Mouse (Mus musculus) forebrain, embryonic 13.5 days (tissue): Measurements from ENCODE around the gene Ncapd2. TPM values are rescaled to one million over a fixed set of nuclear protein-coding genes. Genes with fewer than 3 reads are reported as not detected.
A peak's percentile ranks its signal among the peaks of the same experiment; 100 is the strongest.

ENCODE experiments used
- ATAC-seq: fragments of 200-750 bp; cut with Nextera tagmentation; 2 replicates; pipeline ENCODE4 v1.8.0; 2017
- H3K27ac ChIP-seq: fragments of 300-500 bp; sonication (generic); 2 replicates; pipeline ENCODE4 v1.5.1; 2015; ENCODE audit warnings: inconsistent platforms, mild to moderate bottlenecking, moderate library complexity
- H3K27me3 ChIP-seq: fragments of 300-500 bp; sonication (generic); 2 replicates; pipeline ENCODE4 v1.6.1; 2015; ENCODE audit warnings: mild to moderate bottlenecking, inconsistent platforms
- H3K36me3 ChIP-seq: fragments of 300-500 bp; sonication (generic); 2 replicates; pipeline ENCODE4 v1.6.1; 2015; ENCODE audit warnings: mild to moderate bottlenecking, inconsistent platforms; ENCODE audit not compliant: poor library complexity, severe bottlenecking
- H3K4me1 ChIP-seq: fragments of 300-500 bp; sonication (generic); 2 replicates; pipeline ENCODE4 v1.6.1; 2015; ENCODE audit warnings: inconsistent platforms
- H3K4me2 ChIP-seq: fragments of 300-500 bp; sonication (generic); 2 replicates; pipeline ENCODE4 v1.6.1; 2015; ENCODE audit warnings: inconsistent platforms, mild to moderate bottlenecking, moderate library complexity
- H3K4me3 ChIP-seq: fragments of 300-500 bp; sonication (generic); 2 replicates; pipeline ENCODE4 v1.5.1; 2015; ENCODE audit warnings: mild to moderate bottlenecking, inconsistent platforms
- H3K9ac ChIP-seq: fragments of 300-500 bp; sonication (generic); 2 replicates; pipeline ENCODE4 v1.6.1; 2015; ENCODE audit warnings: mild to moderate bottlenecking, inconsistent platforms
- H3K9me3 ChIP-seq: fragments of 300-500 bp; sonication (generic); replicated peaks from 2 replicates; pipeline ENCODE4 v1.6.1; 2016; ENCODE audit warnings: inconsistent platforms
- WGBS: fragments of 180-500 bp; shearing (Covaris S2); methylation state at CpG from one replicate; pipeline ENCODE4 v1.1.7; 2015; 5-methylcytosine and 5-hydroxymethylcytosine counted together
- microRNA-seq: library from miRNA; unstranded; fragments of <30 nt; microRNA quantifications from one replicate; pipeline ENCODE4, GENCODE M21; 2016
- polyA plus RNA-seq: library from polyadenylated mRNA; unstranded; fragments of >200 nt; fragmentation: Nextera tagmentation; extraction: Ambion mirVana; gene quantifications from 2 replicates; pipeline ENCODE4 v1.2.1, GENCODE M21; 2015

Ncapd2 gene
- polyA plus RNA-seq, 1 experiment from 2014 or later = 146 TPM

- peaks cover 68% of the 10 kb centered on the region for H3K36me3 ChIP-seq
- no peak overlapping the region for H3K4me3 ChIP-seq
- H3K4me1 ChIP-seq = peaks cover 25% of the 10 kb centered on the region
- WGBS = 93% methylated on average over 8 of the region's 8 CpGs
- H3K9me3 ChIP-seq = no peaks in the 10 kb centered on the region
- H3K27ac ChIP-seq = no peak overlapping the region
- H3K4me2 ChIP-seq = no peak overlapping the region
- H3K27me3 ChIP-seq = no peaks in the 10 kb centered on the region
- no peak for ATAC-seq
- no peak overlapping the region for H3K9ac ChIP-seq
These were observed 49.1 kb downstream of the Ncapd2 start for GRCm38 (mm10) chr6:125142436-125142835.

- Histone ChIP-seq H3K27ac (no peak overlapping the region), H3K36me3 (peaks cover 94% of the 10 kb centered on the region), H3K4me3 (no peak overlapping the region), H3K9ac (no peak overlapping the region), H3K4me1 (peaks cover 5% of the 10 kb centered on the region), H3K4me2 (no peak overlapping the region), H3K9me3 (no peaks in the 10 kb centered on the region), H3K27me3 (no peaks in the 10 kb centered on the region)
- no peak for ATAC-seq
- 94% methylated on average over 7 of the region's 7 CpGs for WGBS
These were observed 51.8 kb downstream of the Ncapd2 start for GRCm38 (mm10) chr6:125139747-125140146.

- Histone ChIP-seq H3K4me1 (peaks cover 15% of the 10 kb centered on the region), H3K36me3 (peaks cover 89% of the 10 kb centered on the region), H3K27me3 (no peaks in the 10 kb centered on the region), H3K4me3 (no peak overlapping the region), H3K27ac (no peak overlapping the region), H3K9ac (no peak overlapping the region), H3K9me3 (no peaks in the 10 kb centered on the region), H3K4me2 (no peak overlapping the region)
- WGBS = 84% methylated on average over 19 of the region's 19 CpGs
- no peak for ATAC-seq
These were observed 54.4 kb downstream of the Ncapd2 start for GRCm38 (mm10) chr6:125137002-125137671.

- H3K27me3 ChIP-seq = no peaks in the 10 kb centered on the region
- peaks cover 75% of the 10 kb centered on the region for H3K36me3 ChIP-seq
These were observed 59.0 kb downstream of the Ncapd2 start for GRCm38 (mm10) chr6:125132470-125132869.

GRCm38 (mm10) chr6:125131302-125132156 is 60.0 kb downstream of the Ncapd2 start, which contains the start of gene Nop2:
TSS of gene Nop2 (plus strand) at chr6:125131909.
- Histone ChIP-seq H3K36me3 (peaks cover 75% of the 10 kb centered on the region), H3K9me3 (no peaks in the 10 kb centered on the region), H3K4me1 (peaks cover 20% of the 10 kb centered on the region), H3K9ac (peak within 1 kb of the TSS; percentile 88), H3K4me3 (peak within 1 kb of the TSS; percentile 78), H3K4me2 (peak within 1 kb of the TSS; percentile 96), H3K27ac (peak within 1 kb of the TSS; percentile 83), H3K27me3 (no peaks in the 10 kb centered on the region)
- ATAC-seq = peak; percentile 94
- WGBS = under 1% methylated on average over 64 of the region's 66 CpGs

More at GRCm38 (mm10) chr6:125132470-125132869, 59.0 kb downstream of the Ncapd2 start:
- peak overlapping the region; percentile 78 for H3K4me3 ChIP-seq
- H3K27ac ChIP-seq = no peak overlapping the region
- ATAC-seq = no peak
- H3K4me1 ChIP-seq = peaks cover 20% of the 10 kb centered on the region
- H3K9me3 ChIP-seq = no peaks in the 10 kb centered on the region
- H3K9ac ChIP-seq = peak overlapping the region; percentile 88
- WGBS = 12% methylated on average over 11 of the region's 11 CpGs
- H3K4me2 ChIP-seq = peak overlapping the region; percentile 96

GRCm38 (mm10) chr6:125129710-125130402 is 61.6 kb downstream of the Ncapd2 start:
- H3K36me3 ChIP-seq = peaks cover 76% of the 10 kb centered on the region

GRCm38 (mm10) chr6:125128724-125129123 is 62.8 kb downstream of the Ncapd2 start:
- Histone ChIP-seq H3K36me3 (peaks cover 77% of the 10 kb centered on the region), H3K27ac (no peak overlapping the region), H3K4me2 (no peak overlapping the region), H3K9me3 (no peaks in the 10 kb centered on the region), H3K27me3 (no peaks in the 10 kb centered on the region), H3K4me3 (no peak overlapping the region), H3K9ac (no peak overlapping the region), H3K4me1 (peaks cover 20% of the 10 kb centered on the region)
- 92% methylated on average over 12 of the region's 12 CpGs for WGBS
- ATAC-seq = no peak

More at GRCm38 (mm10) chr6:125129710-125130402, 61.6 kb downstream of the Ncapd2 start:
- Histone ChIP-seq H3K9me3 (no peaks in the 10 kb centered on the region), H3K27me3 (no peaks in the 10 kb centered on the region), H3K4me3 (no peak overlapping the region), H3K27ac (no peak overlapping the region), H3K9ac (no peak overlapping the region), H3K4me1 (peaks cover 20% of the 10 kb centered on the region), H3K4me2 (no peak overlapping the region)
- WGBS = 86% methylated on average over 20 of the region's 20 CpGs
- ATAC-seq = no peak

- H3K9me3 ChIP-seq = no peaks in the 10 kb centered on the region
- no peak overlapping the region for H3K9ac ChIP-seq
- H3K27me3 ChIP-seq = no peaks in the 10 kb centered on the region
- H3K4me3 ChIP-seq = no peak overlapping the region
- peaks cover 97% of the 10 kb centered on the region for H3K36me3 ChIP-seq
- no peak for ATAC-seq
- no peak overlapping the region for H3K27ac ChIP-seq
- no peak overlapping the region for H3K4me2 ChIP-seq
- 94% methylated on average over 8 of the region's 8 CpGs for WGBS
- H3K4me1 ChIP-seq = no peaks in the 10 kb centered on the region
These were observed 72.1 kb downstream of the Ncapd2 start for GRCm38 (mm10) chr6:125119387-125119786.

Small RNAs within 50 kb of the gene (microRNA-seq; reads per million reads assigned to microRNA genes)
- 2.7 reads per million, percentile 1 among the genes with 10 or more reads in this experiment for gene Mir3098
- not detected for gene Mir8113

Other genes with a start within 250 kb of the Ncapd2 start
- gene Cops7a, start 226.2 kb downstream of the Ncapd2 start, polyA plus RNA-seq = 89.0 and 99.3 TPM in 2 replicates
- 13.0 and 16.1 TPM in 2 replicates for gene Pianp, start 195.0 kb downstream of the Ncapd2 start, polyA plus RNA-seq
- gene Zfp384, start 182.6 kb downstream of the Ncapd2 start, polyA plus RNA-seq = 18.1 and 19.9 TPM in 2 replicates
- gene Ing4, start 151.9 kb downstream of the Ncapd2 start, polyA plus RNA-seq = 190 and 200 TPM in 2 replicates
- gene Acrbp, start 142.0 kb downstream of the Ncapd2 start, polyA plus RNA-seq = 19.1 and 20.9 TPM in 2 replicates
- gene Lpar5, start 123.8 kb downstream of the Ncapd2 start, polyA plus RNA-seq = 0.38 and 0.44 TPM in 2 replicates
- gene Chd4, start 95.7 kb downstream of the Ncapd2 start, polyA plus RNA-seq = 114 and 119 TPM in 2 replicates
- 49.1 and 58.3 TPM in 2 replicates for gene Nop2, start 59.8 kb downstream of the Ncapd2 start, polyA plus RNA-seq
- 11.9 and 14.4 TPM in 2 replicates for gene Iffo1, start 46.5 kb downstream of the Ncapd2 start, polyA plus RNA-seq
- 1,974 and 2,008 TPM in 2 replicates for gene Gapdh, start 25.2 kb downstream of the Ncapd2 start, polyA plus RNA-seq
- gene Mrpl51, start 100 bp upstream of the Ncapd2 start, polyA plus RNA-seq = 193 and 202 TPM in 2 replicates
- gene Vamp1, start 23.9 kb upstream of the Ncapd2 start, polyA plus RNA-seq = 5.4 and 6.3 TPM in 2 replicates
- 2.2 and 3.1 TPM in 2 replicates for gene Tapbpl, start 40.2 kb upstream of the Ncapd2 start, polyA plus RNA-seq
- 1.5 and 2.0 TPM in 2 replicates for gene Cd27, start 45.3 kb upstream of the Ncapd2 start, polyA plus RNA-seq
- gene Tuba3a, start 94.3 kb upstream of the Ncapd2 start, polyA plus RNA-seq = not detected in 2 replicates
- gene Ltbr, start 122.2 kb upstream of the Ncapd2 start, polyA plus RNA-seq = 10.2 and 12.3 TPM in 2 replicates
- 0.13 and 0.26 TPM in 2 replicates for gene Scnn1a, start 129.0 kb upstream of the Ncapd2 start, polyA plus RNA-seq
- 12.8 and 13.8 TPM in 2 replicates for gene Tnfrsf1a, start 157.7 kb upstream of the Ncapd2 start, polyA plus RNA-seq
- 0.08 and 0.09 TPM in 2 replicates for gene Plekhg6, start 189.1 kb upstream of the Ncapd2 start, polyA plus RNA-seq